Mouse (Mus musculus) naive thymus-derived CD4-positive, alpha-beta T cell, adult 2 months (primary cell): ENCODE data around the gene 9130213A22Rik.

Experiments used
- DNase-seq: peaks from one replicate; pipeline ENCODE4 v3.0.0-alpha.2; 2011; ENCODE audit warnings: low read depth

9130213A22Rik gene

GRCm38 (mm10) chr11:69106842-69107241 lies 15.5 kb downstream of the 9130213A22Rik start:
- no peak for DNase-seq

- DNase-seq: no peak
These were observed 16.1 kb downstream of the 9130213A22Rik start for GRCm38 (mm10) chr11:69106299-69106698.

- peak; percentile 35 for DNase-seq
These were observed 16.6 kb downstream of the 9130213A22Rik start for GRCm38 (mm10) chr11:69105796-69106195.

GRCm38 (mm10) chr11:69105227-69105626 lies 17.2 kb downstream of the 9130213A22Rik start:
- peak; percentile 25 for DNase-seq

- no peak for DNase-seq
These were observed 17.9 kb downstream of the 9130213A22Rik start for GRCm38 (mm10) chr11:69104487-69104886.

GRCm38 (mm10) chr11:69103531-69104435 lies 18.6 kb downstream of the 9130213A22Rik start:
- peak; percentile 23 for DNase-seq

GRCm38 (mm10) chr11:69103121-69103520 lies 19.3 kb downstream of the 9130213A22Rik start:
- DNase-seq: no peak

GRCm38 (mm10) chr11:69102403-69102725 lies 20.0 kb downstream of the 9130213A22Rik start:
- no peak for DNase-seq

GRCm38 (mm10) chr11:69101604-69102402 lies 20.6 kb downstream of the 9130213A22Rik start:
- DNase-seq: no peak

GRCm38 (mm10) chr11:69100639-69101360 lies 21.6 kb downstream of the 9130213A22Rik start:
- no peak for DNase-seq

GRCm38 (mm10) chr11:69099915-69100345 lies 22.5 kb downstream of the 9130213A22Rik start:
- DNase-seq: peak; percentile 95

- no peak for DNase-seq
These were observed 23.0 kb downstream of the 9130213A22Rik start for GRCm38 (mm10) chr11:69099177-69099914.

GRCm38 (mm10) chr11:69098762-69099091 lies 23.7 kb downstream of the 9130213A22Rik start:
- peak; percentile 95 for DNase-seq

- peak; percentile 80 for DNase-seq
These were observed 24.2 kb downstream of the 9130213A22Rik start for GRCm38 (mm10) chr11:69098039-69098761.

- peak; percentile 91 for DNase-seq
These were observed 25.1 kb downstream of the 9130213A22Rik start for GRCm38 (mm10) chr11:69096987-69097900.

- no peak for DNase-seq
These were observed 25.9 kb downstream of the 9130213A22Rik start for GRCm38 (mm10) chr11:69096360-69096986.

GRCm38 (mm10) chr11:69095511-69096231 lies 26.7 kb downstream of the 9130213A22Rik start:
- peak; percentile 81 for DNase-seq

- DNase-seq: peak; percentile 99
These were observed 27.5 kb downstream of the 9130213A22Rik start, which contains the start of gene Per1 for GRCm38 (mm10) chr11:69094697-69095429. Gene Per1, plus strand, starts transcription at chr11:69095217.
